Mouse (Mus musculus) CH12.LX (cell line): ENCODE data around the gene Tacc2. TPM values are rescaled to one million over a fixed set of nuclear protein-coding genes. Genes with fewer than 3 reads are reported as not detected.

Source experiments
- DNase-seq: peaks from one replicate; pipeline ENCODE4 v3.0.0-alpha.2; 2013; ENCODE audit errors: extremely low read depth
- H3K27ac ChIP-seq: 2 replicates; pipeline ENCODE4 v1.5.1; 2012; ENCODE audit warnings: low read depth, mild to moderate bottlenecking, control low read depth, moderate library complexity; ENCODE audit not compliant: insufficient read depth
- H3K27me3 ChIP-seq: replicated peaks from 2 replicates; pipeline ENCODE3; 2012; ENCODE audit warnings: inconsistent platforms
- H3K36me3 ChIP-seq, 2 experiments: replicated peaks in 1 of 2; 2 replicates each; pipeline versions ENCODE3 to v1.6.1; 2012; ENCODE audit warnings: inconsistent platforms in 1 of 2, low read length in 1 of 2, mild to moderate bottlenecking in 1 of 2, mixed read lengths in 1 of 2, moderate library complexity in 1 of 2; ENCODE audit not compliant: control insufficient read depth in 1 of 2, insufficient read depth in 1 of 2
- H3K4me1 ChIP-seq, 2 experiments: 2 replicates each; pipeline ENCODE4 v1.6.1; 2012; ENCODE audit warnings: inconsistent platforms in 1 of 2, moderate library complexity in 1 of 2; ENCODE audit not compliant: insufficient read depth in 2 of 2, control insufficient read depth in 1 of 2
- H3K4me2 ChIP-seq: 2 replicates; pipeline ENCODE4 v1.6.1; 2012; ENCODE audit warnings: low read depth, mild to moderate bottlenecking, control low read depth; ENCODE audit not compliant: poor library complexity, insufficient read depth, severe bottlenecking
- H3K4me3 ChIP-seq, 3 experiments: fragments of 150-350 bp in 1 of 3; sonication (generic) in 1 of 3; replicated peaks in 1 of 3; 2 replicates each; pipeline versions ENCODE3 to v1.5.1; 2011 to 2012; ENCODE audit warnings: low read depth in 2 of 3, low read length in 2 of 3, mild to moderate bottlenecking in 2 of 3, moderate library complexity in 2 of 3, control low read depth in 1 of 3, improper control_type of control experiment in 1 of 3, inconsistent platforms in 1 of 3, mixed read lengths in 1 of 3; ENCODE audit not compliant: poor library complexity in 1 of 3
- H3K79me2 ChIP-seq: replicated peaks from 2 replicates; pipeline ENCODE4 v1.6.1; 2012; ENCODE audit warnings: mild to moderate bottlenecking, moderate library complexity; ENCODE audit not compliant: control insufficient read depth, poor library complexity, insufficient read depth, severe bottlenecking; ENCODE audit errors: extremely low read depth
- H3K9ac ChIP-seq: 2 replicates; pipeline ENCODE4 v1.6.1; 2012; ENCODE audit warnings: low read depth, mild to moderate bottlenecking, control low read depth, moderate library complexity; ENCODE audit not compliant: insufficient read depth
- H3K9me3 ChIP-seq: replicated peaks from 2 replicates; pipeline ENCODE3; 2012; ENCODE audit warnings: low read length, inconsistent platforms, mixed read lengths
- E2F4 ChIP-seq: IDR thresholded peaks from 2 replicates; pipeline ENCODE4 v1.6.1; 2011; ENCODE audit warnings: low read depth, low read length, improper control_type of control experiment; ENCODE audit not compliant: insufficient replicate concordance
- ELF1 ChIP-seq: IDR thresholded peaks from 2 replicates; pipeline ENCODE4 v1.6.1; 2014; ENCODE audit warnings: low read depth, mild to moderate bottlenecking, inconsistent platforms, low read length, improper control_type of control experiment
- EP300 ChIP-seq: IDR thresholded peaks from 2 replicates; pipeline ENCODE4 v1.6.1; 2011; ENCODE audit warnings: low read length, improper control_type of control experiment
- IRF4 ChIP-seq: IDR thresholded peaks from 2 replicates; pipeline ENCODE4 v1.6.1; 2014; ENCODE audit warnings: low read depth, mild to moderate bottlenecking, inconsistent platforms, low read length, improper control_type of control experiment
- MAFK ChIP-seq: IDR thresholded peaks from 2 replicates; pipeline ENCODE4 v1.6.1; 2011; ENCODE audit warnings: low read length, improper control_type of control experiment; ENCODE audit not compliant: insufficient replicate concordance
- MAX ChIP-seq: IDR thresholded peaks from 2 replicates; pipeline ENCODE4 v1.6.1; 2011; ENCODE audit warnings: low read length, improper control_type of control experiment
- MEF2A ChIP-seq: IDR thresholded peaks from 2 replicates; pipeline ENCODE4 v1.6.1; 2014; ENCODE audit warnings: low read depth, mild to moderate bottlenecking, inconsistent platforms, low read length, improper control_type of control experiment, borderline replicate concordance
- MXI1 ChIP-seq: IDR thresholded peaks from 2 replicates; pipeline ENCODE4 v1.6.1; 2011; ENCODE audit warnings: mild to moderate bottlenecking, low read depth, low read length, improper control_type of control experiment
- MYC ChIP-seq: IDR thresholded peaks from 2 replicates; pipeline ENCODE4 v1.6.1; 2011; ENCODE audit warnings: low read depth, mild to moderate bottlenecking, improper control_type of control experiment, low read length
- NELFE ChIP-seq: IDR thresholded peaks from 2 replicates; pipeline ENCODE4 v1.6.1; 2011; ENCODE audit warnings: low read depth, low read length, improper control_type of control experiment
- PAX5 ChIP-seq: IDR thresholded peaks from 2 replicates; pipeline ENCODE4 v1.6.1; 2012; ENCODE audit warnings: low read length, inconsistent platforms, mixed read lengths
- POLR2AphosphoS2 ChIP-seq: IDR thresholded peaks from 2 replicates; pipeline ENCODE4 v1.6.1; 2011; ENCODE audit warnings: low read depth, low read length, improper control_type of control experiment
- SIN3A ChIP-seq: IDR thresholded peaks from 2 replicates; pipeline ENCODE4 v1.6.1; 2012; ENCODE audit warnings: low read length, improper control_type of control experiment, inconsistent platforms
- SMC3 ChIP-seq: IDR thresholded peaks from 2 replicates; pipeline ENCODE4 v1.6.1; 2011; ENCODE audit warnings: low read depth, low read length, improper control_type of control experiment
- ZC3H11A ChIP-seq: IDR thresholded peaks from 2 replicates; pipeline ENCODE4 v1.6.1; 2012; ENCODE audit warnings: low read depth, mild to moderate bottlenecking, inconsistent platforms, low read length, improper control_type of control experiment
- ZMIZ1 ChIP-seq: IDR thresholded peaks from 2 replicates; pipeline ENCODE4 v1.6.1; 2012; ENCODE audit warnings: low read depth, mild to moderate bottlenecking, inconsistent platforms, low read length, improper control_type of control experiment
- ZNF384 ChIP-seq: IDR thresholded peaks from 2 replicates; pipeline ENCODE4 v1.6.1; 2012; ENCODE audit warnings: low read depth, low read length, improper control_type of control experiment, inconsistent platforms
- dilution Hi-C: fragments of 300-500 bp; cut with MboI; formaldehyde crosslinking; loops from 2 replicates; pipeline ENCODE4 v1.14.3; 2020; ENCODE audit warnings: low sequenced_read_pairs; ENCODE audit not compliant: extremely low pct_unique_long_range_greater_than_20kb, extremely low pct_ligation_motif_present
- in situ Hi-C: fragments of 300-500 bp; cut with MboI; formaldehyde crosslinking; loops from 3 replicates; pipeline ENCODE4 v1.14.3; 2019; ENCODE audit warnings: low sequenced_read_pairs, low pct_ligation_motif_present, low pct_unique_long_range_greater_than_20kb, mixed read lengths
- polyA plus RNA-seq: library from polyadenylated mRNA; unstranded; fragments of >175 nt; gene quantifications from 2 replicates; pipeline ENCODE4 v1.2.1, GENCODE M21; 2012; ENCODE audit warnings: low read depth; ENCODE audit not compliant: insufficient read length
- total RNA-seq, 2 experiments: library from RNA; depleted of rRNA; stranded (reverse); fragments of 300-350 nt in 1 of 2; fragments of >200 nt in 1 of 2; gene quantifications; 2 replicates each; pipeline ENCODE4 v1.2.3; 2012 to 2014

Tacc2 gene
- total and polyA plus RNA-seq, 3 experiments = 0.13 to 0.41 TPM; not detected in 1

DNA sequence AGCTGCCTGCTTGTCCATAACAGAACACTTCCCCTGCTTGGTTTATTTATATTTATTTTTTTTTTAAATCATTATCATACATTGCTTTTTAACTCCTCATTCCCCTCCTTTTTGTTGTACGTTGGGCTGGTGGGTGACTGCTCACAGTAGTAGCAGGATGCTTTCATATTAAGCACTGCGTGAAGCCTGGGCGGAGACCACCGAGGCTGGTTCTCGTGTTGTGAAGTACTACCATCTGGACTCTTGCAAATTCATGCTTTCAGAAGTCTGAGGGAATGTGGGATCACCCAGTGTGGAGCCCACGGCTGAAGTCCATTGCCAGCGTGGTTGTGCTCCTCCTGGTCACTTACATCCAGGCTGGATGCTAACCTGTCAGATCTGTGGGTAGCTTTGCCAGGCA, 154.6 kb downstream of the Tacc2 start:
- Histone ChIP-seq H3K9ac (no peak overlapping the region), H3K36me3 (no peaks in the 10 kb centered on the region), H3K27me3 (peaks cover 74% of the 10 kb centered on the region), H3K4me3 (no peak overlapping the region), H3K4me2 (no peak overlapping the region), H3K9me3 (peaks cover 2% of the 10 kb centered on the region), H3K4me1 (peaks cover 0 to 6% of the 10 kb centered on the region in 2 experiments; a peak in 1 of 4 replicates), H3K27ac (no peak overlapping the region), H3K79me2 (no peaks in the 10 kb centered on the region)
- DNase-seq = no peak
- in situ Hi-C loops = no loop called here
- dilution Hi-C loops = no loop called here
- TF ChIP-seq POLR2AphosphoS2 (no peak), MAX (no peak), ZNF384 (no peak), MXI1 (no peak), E2F4 (no peak), ZC3H11A (no peak), PAX5 (no peak), SIN3A (no peak), ZMIZ1 (no peak), NELFE (no peak)
- TF ChIP-seq, all 38 proteins: peak for 0

GRCm38 (mm10) chr7:130732908-130733307, 155.7 kb downstream of the Tacc2 start:
- H3K9ac ChIP-seq = no peak overlapping the region
- no peak overlapping the region for H3K4me3 ChIP-seq
- H3K27ac ChIP-seq = no peak overlapping the region
- in situ Hi-C loops = no loop called here
- H3K36me3 ChIP-seq = no peaks in the 10 kb centered on the region
- dilution Hi-C loops = no loop called here
- H3K9me3 ChIP-seq = peaks cover 2% of the 10 kb centered on the region
- TF ChIP-seq SIN3A = no peak
- TF ChIP-seq ELF1 = no peak
- TF ChIP-seq ZNF384 = no peak
- TF ChIP-seq E2F4 = no peak
- H3K4me1 ChIP-seq = no peaks in the 10 kb centered on the region
- peaks cover 73% of the 10 kb centered on the region for H3K27me3 ChIP-seq
- H3K79me2 ChIP-seq = no peaks in the 10 kb centered on the region
- DNase-seq = no peak
- no peak overlapping the region for H3K4me2 ChIP-seq

GRCm38 (mm10) chr7:130733423-130733822, 156.2 kb downstream of the Tacc2 start:
- Histone ChIP-seq H3K4me2 (no peak overlapping the region), H3K9ac (no peak overlapping the region), H3K27ac (no peak overlapping the region), H3K27me3 (peaks cover 73% of the 10 kb centered on the region), H3K36me3 (no peaks in the 10 kb centered on the region), H3K4me1 (no peaks in the 10 kb centered on the region), H3K79me2 (no peaks in the 10 kb centered on the region), H3K4me3 (no peak overlapping the region), H3K9me3 (peaks cover 2% of the 10 kb centered on the region)
- in situ Hi-C loops = no loop called here
- TF ChIP-seq E2F4 (no peak), EP300 (no peak), MEF2A (no peak), MYC (no peak), ELF1 (no peak), ZC3H11A (no peak), SMC3 (no peak), IRF4 (no peak), MAFK (no peak)
- dilution Hi-C loops = no loop called here
- no peak for DNase-seq
